Mouse (Mus musculus) embryo, embryonic 10.5 days (tissue): Measurements from ENCODE around the gene Ccnd2.
A peak's percentile ranks its signal among the peaks of the same experiment; 100 is the strongest.

ENCODE experiments used
- DNase-seq: peaks from one replicate; pipeline ENCODE4 v3.0.0-alpha.2; 2015; ENCODE audit warnings: low spot score

Gene Ccnd2

DNA sequence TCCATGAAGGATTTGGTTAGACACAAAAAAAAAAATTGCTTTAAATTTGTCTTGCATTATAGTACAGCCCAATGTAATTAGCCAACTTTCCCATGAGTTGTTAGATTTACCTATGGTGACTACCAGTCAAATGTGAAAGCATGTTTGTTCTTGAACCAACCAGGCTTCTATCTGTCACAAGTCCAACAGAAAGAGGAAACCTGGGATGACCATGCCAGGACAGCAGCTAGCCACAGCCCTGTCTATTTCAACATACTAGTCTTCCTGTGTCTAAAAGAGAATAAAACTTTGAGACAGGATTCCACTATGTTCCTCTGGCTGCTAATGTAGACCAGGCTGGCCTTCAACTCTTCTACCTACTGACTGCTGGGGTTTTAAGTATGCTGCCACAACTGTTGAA is 44.6 kb downstream of the Ccnd2 start:
- DNase-seq, result no peak

DNA sequence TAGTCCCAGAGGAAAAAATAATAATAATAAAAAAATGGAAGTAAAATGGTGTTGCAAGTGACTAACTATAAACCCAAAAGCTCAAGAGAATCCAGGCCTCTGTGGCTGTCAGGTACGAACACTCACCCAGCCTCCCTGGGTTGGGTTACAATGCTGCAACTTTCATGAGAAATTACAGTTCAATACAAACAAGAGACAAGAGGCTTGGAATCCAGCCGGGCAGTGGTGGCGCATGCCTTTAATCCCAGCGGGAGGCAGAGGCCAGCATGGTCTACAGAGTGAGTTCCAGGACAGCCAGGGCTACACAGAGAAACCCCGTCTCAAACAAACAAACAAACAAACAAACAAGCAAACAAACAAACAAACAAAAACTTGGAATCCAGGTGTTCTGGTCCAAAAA is 45.3 kb downstream of the Ccnd2 start:
- DNase-seq, result no peak

DNA sequence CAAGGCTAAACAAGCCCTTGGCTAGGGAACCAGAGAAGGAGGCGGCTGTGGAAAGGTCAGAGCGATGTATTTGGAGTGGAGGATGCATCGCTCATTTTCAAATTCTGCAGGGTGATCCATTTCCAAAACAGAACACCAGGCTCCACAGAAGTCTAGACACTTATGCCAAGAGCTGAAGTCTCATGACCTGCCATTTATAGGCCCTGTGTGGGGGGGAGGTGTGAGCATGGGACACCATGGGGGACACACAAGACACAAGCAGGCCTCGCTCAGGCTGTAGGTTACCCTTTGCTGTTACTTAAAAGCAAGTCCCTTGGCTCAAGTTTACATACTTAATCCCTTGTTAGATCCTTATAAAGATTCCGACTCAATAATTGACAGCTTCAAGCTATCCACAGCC is 45.8 kb downstream of the Ccnd2 start:
- DNase-seq, result no peak

DNA sequence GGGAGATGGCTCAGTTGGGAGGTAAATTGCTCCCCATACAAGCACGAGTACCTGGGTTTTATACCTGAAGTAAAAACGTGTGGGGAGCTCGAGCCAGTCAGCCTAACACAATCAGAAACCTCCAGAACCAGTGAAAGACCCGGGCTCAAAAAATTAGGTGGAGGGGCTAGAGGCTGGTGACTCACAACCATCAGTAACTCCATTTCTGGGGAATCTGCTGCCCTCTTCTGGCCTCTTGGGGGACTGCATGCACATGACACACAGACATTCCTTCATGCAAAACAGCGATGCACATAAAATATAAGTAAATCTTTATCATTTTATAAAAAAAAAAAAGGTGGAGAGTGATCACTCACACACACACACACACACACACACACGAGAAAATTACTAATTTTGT is 46.9 kb downstream of the Ccnd2 start:
- peak; percentile 72 for DNase-seq

DNA sequence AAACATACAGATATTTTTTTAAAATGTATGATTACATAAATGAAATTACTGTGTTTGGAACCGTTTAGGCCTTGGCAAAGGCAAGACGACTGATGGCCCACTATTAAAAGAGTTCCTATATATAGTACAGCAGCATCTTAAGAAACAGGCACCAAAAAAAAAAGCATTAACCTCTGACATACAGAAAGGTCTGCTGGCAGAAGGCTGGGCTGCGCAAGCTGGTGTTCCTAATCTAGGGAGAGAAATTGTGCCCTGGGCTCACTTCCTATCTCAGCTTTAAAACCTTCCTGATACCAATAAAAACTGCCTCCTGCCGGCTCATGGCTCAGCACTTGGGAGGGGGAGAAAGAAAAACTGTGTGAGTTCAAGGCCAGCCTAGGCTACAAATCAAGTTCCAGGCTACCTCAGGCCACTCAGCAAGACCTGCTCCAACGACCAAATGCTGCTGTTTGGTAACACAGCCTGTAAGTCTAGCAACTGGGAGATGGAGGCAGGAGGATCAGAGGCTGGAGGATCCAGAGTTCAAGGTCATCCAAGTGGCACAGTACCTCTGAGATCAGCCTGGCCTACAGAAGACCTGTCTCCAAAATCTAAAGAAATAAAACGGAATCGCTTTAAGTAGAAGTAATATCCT is 47.5 kb downstream of the Ccnd2 start:
- DNase-seq, result no peak

DNA sequence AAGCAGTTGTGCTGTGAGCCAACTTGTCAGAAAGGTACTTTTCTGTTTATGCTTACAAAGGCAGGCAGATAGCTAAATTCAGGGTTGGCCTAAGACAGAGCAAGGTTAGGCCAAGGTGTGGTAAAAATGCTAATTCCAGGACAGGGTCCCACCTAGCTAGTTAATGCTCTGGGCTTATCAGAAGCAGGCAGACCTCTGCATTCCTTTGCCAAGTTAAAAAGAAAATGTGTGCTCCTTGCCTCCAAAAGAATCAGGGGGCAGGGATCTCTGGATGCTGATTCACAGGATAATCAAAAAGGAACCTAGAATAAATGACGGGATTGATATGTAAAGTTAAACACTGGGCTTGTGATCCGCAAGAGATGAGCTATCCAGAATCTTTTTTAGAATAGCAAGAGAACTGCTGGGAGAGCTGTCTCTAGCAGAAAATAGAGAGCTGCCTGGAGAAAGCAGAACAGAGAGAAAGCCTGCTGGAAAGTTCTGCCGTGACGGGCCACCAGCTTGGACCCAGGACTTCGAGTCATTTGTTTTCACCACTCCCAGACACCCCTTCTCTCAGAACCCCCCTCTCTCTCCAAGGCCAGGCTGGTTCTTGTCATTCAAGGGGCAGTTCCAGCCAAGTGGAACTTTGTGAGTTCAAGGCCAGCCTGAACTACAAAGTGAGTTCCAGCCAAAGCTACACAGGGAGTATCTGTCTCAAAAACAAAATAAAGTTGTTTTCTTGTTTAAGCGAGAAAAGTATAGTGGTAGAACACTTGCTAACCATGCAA is 48.3 kb downstream of the Ccnd2 start:
- DNase-seq, result no peak

DNA sequence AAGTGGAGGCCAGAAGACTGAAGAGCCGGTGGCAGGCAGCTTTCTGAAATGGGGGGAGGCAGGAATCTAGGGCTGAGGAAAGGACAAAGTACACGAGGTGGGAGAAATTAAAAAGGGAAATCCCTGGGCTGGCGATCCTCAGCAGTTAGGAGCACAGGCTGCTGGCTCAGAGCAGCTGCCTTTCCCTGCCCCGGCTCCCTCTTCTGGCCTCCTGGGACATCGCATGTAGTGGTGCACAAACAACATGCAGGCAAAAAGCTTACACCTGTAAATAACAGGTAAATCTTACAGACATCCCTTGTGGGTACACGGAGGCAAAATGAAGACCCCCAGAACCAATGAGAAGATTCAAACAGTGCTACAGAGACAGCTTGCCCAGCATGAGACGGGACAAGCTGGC is 57.4 kb downstream of the Ccnd2 start:
- no peak for DNase-seq

DNA sequence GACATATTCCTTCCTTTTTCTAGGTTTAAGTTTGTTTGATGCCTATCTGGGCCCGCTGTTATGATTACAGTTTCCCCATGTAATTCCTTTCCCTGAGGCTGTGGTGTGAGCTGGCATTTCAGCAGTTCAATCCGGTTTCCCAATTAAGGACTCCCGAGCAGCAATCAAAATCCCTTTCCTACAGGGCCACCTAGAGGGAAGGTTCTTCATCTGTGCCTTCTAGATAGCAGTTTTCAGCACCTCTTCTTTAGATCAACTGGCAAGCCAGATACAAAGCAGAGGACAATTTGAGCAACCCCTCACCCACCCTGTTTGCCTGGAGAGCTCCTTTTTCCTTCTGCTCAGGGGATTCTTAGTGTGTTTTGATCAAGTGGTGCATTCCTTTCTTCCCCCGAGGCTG is 65.3 kb downstream of the Ccnd2 start:
- no peak for DNase-seq

DNA sequence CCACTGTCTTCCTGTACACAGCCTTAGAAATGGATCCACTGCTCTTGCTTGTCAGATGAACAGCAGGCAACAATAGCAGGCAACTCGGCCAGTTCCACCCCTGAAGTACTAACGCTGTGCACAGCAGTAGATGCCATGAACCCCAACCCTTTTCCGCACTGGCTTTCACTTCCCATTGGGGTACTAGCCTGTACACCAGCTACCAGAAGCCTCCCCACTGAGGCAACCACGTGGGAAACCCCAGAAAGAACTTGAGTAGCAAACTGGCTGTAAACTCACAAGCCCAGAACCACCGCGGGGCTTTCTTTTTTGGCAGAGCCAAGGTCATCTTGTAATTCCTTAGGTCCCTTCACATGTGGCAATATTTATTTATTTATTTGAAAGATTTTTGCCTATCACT is 70.2 kb downstream of the Ccnd2 start:
- no peak for DNase-seq

DNA sequence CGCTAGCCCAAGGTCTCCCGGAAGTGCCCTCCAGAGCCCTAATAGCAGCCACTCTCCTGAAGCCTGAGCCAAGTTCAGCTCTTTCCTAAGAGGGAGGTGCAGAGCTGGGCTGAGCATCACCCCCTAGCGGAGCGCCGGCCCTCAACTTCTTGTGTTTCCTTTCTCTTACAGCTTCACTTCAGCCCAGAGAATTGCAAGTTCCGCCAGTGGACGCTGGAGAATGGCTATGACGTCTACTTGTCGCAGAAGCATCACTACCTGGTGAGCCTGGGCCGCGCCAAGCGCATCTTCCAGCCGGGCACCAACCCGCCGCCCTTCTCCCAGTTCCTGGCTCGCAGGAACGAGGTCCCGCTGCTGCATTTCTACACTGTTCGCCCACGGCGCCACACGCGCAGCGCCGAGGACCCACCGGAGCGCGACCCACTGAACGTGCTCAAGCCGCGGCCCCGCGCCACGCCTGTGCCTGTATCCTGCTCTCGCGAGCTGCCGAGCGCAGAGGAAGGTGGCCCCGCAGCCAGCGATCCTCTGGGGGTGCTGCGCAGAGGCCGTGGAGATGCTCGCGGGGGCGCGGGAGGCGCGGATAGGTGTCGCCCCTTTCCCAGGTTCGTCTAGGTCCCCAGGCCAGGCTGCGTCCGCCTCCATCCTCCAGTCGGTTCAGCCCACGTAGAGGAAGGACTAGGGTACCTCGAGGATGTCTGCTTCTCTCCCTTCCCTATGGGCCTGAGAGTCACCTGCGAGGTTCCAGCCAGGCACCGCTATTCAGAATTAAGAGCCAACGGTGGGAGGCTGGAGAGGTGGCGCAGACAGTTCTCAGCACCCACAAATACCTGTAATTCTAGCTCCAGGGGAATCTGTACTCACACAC is 71.9 kb downstream of the Ccnd2 start:
- peak; percentile 87 for DNase-seq
